Mouse (Mus musculus) mouse embryonic stem cell (cell line): Measurements from ENCODE around the gene E030018B13Rik.

Experiments
- in situ Hi-C, 2 experiments: fragments of 300-500 bp; cut with MboI; formaldehyde crosslinking; loops; 1 replicate in 1 of 2; 3 replicates in 1 of 2; pipeline ENCODE4 v1.14.3; 2019 to 2020; ENCODE audit warnings: low sequenced_read_pairs in 2 of 2, low pct_unique_long_range_greater_than_20kb in 1 of 2, mixed read lengths in 1 of 2; ENCODE audit not compliant: unreplicated experiment in 1 of 2

E030018B13Rik gene

GRCm38 (mm10) chr7:63895223-63895622, 21.4 kb upstream of the E030018B13Rik start:
- in situ Hi-C loops = no loop called here

GRCm38 (mm10) chr7:63896276-63896967, 20.2 kb upstream of the E030018B13Rik start:
- in situ Hi-C loops = no loop called here

- in situ Hi-C loops = no loop called here
These were observed 19.6 kb upstream of the E030018B13Rik start for GRCm38 (mm10) chr7:63896968-63897468.

DNA sequence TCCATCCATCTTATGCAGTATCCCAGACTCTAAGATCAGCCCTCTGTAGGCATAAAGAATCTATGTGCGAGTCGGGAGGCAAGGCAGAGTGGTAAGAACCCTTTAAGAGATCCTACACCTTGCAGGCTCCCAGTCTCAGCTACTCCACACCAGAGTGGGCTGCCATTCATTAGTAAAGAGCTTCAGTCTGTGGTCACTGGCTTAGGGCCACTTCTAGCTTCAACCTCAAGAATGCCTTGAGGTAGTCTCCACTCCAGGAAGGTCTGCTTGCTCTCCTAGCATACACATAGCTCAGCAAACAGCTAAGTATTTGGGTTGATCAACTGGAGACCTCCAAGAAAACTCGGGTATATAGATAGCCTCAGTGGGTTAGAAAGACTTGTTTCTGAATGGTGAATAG, 19.0 kb upstream of the E030018B13Rik start:
- in situ Hi-C loops = no loop called here

GRCm38 (mm10) chr7:63898201-63898600, 18.5 kb upstream of the E030018B13Rik start:
- in situ Hi-C loops = no loop called here

GRCm38 (mm10) chr7:63899925-63900324, 16.7 kb upstream of the E030018B13Rik start:
- in situ Hi-C loops = no loop called here

DNA sequence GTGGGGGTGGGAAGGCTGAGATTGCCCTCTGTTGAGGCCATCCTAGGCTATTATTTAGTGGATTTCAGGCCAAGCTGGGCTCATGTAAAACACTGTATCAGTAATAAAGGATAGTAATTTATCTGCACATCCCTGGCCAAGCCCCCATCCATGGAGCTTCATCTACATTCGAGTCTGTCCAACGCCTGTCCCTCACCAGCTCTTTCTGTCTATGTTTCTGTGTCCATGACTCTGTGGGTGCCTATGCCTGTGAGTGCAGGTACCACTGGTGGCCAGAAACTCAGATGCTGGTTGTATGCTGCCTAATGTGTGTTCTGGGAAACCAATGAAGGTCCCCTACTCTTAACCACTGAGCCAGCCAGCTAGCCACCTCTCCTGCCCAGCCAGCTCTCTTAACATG, 16.2 kb upstream of the E030018B13Rik start:
- in situ Hi-C loops = no loop called here

DNA sequence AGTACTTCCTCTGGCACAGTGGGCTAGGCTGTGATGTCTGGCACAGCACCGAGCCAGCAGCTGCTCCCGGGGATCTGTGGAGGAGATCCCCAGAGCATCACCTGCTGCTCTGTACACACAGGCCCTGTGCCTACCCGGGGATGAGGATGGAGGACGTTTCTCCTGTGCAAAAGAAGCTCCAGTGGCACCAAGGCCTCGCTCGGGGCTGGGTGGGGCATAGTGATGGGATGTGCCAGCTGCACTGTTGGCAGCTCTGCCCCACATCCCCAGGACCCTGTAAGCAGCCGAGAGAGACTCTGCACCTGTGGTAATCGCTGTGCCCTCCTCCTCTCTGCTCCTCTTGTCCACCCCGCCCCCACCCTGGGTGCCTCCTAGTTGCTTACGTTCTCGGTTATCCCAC, 15.3 kb upstream of the E030018B13Rik start:
- in situ Hi-C loops = no loop called here

- in situ Hi-C loops = no loop called here
These were observed 14.7 kb upstream of the E030018B13Rik start for GRCm38 (mm10) chr7:63901942-63902341.

DNA sequence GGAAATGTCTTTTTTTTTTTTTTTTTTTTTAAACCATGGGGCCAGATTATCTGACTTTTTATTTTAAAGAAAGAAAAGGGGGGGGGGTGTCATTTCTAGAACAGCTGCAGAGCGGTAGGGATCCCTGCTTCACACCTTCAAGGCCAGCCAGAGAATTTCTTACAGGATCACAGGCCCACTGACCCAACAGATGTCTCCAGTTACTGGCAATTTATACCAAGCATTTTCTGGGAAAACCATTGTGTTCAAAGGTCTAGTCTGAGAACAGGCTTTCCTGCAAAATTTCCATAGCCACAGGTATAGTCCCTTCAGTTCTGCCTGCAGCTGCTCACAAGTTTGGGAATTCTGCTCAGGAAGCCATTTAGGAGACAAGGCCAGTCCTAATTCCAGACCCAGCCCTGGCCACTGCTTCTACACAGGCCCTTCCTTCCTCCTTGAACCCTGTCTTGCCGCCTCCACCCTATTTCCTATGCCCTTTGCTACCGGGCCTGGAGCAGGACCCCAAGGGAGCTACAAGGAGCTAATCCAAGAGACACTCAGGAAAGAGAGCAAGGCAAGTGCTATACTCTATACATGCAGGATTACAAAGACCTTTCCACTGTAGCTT, 13.9 kb upstream of the E030018B13Rik start:
- in situ Hi-C loops = no loop called here

DNA sequence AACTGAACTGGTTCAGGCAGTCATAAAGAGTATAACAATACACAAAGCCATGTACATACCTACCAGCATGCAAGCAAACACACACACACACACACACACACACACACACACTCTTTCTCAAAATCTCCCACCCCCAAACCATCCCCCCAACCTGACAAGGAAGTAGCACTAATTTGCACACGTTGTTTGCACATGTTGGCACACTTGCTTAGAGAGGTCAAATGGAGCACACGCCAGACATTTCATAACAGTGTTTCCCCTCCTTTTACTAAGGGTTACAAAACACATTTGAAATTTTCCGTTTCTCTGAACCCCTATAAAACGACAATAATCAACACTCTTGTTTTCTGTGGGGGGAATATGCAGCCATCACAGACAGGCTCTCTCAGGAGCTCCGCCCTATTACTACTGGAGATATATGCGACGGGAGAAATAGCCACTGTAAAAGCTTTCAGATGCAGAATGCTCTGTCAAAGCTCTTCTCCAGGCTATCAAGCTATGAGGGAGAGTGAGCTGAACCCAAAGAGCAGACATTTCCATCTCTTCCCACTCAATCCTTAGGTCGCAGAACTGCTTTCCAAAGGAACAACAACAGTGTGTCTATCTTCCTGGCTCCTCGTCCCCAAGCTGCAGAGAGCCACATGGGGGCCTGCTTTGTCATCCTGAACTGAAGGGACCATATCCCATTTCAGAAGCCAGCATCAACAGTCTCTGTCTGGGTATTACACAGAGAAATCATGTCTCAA, 12.8 kb upstream of the E030018B13Rik start:
- in situ Hi-C loops = no loop called here

DNA sequence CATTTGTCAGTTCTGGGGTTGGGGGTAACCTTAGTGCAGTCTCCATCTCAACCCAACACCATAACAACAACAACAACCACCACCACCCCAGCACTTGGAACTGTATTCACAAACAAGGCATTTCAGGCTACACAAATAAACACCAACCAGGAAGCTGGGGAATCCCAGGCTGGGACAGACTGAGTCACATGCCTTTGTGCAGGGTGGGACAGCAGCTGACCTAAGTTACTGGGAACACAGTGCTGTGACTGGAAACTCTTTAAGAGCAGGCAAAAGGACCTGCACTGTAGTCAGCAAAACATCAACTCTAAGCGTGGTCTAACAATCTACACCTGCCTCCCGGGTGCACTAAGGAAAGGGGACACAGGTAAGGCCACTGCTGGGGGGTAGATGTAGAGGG, 11.5 kb upstream of the E030018B13Rik start:
- in situ Hi-C loops = no loop called here

DNA sequence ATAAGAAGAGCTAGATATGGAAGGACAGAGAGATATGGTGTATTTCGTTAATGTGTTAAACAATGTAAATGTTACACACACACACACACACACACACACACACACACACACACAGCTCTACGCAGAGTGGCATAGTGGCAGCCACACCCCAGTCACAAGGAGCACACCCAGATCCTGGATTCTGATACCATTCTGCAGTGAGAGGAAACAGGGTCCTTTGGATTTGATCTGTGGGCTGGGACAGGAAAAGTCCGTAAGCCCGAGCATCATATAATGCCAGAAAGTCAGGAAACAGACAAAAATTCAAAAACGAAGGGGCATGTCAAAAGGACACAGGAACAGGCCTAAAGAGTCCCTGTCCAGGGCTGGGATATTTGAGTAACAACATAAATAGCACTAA, 11.0 kb upstream of the E030018B13Rik start:
- in situ Hi-C loops = no loop called here

- in situ Hi-C loops = no loop called here
These were observed 8.7 kb upstream of the E030018B13Rik start for GRCm38 (mm10) chr7:63907778-63908495.

DNA sequence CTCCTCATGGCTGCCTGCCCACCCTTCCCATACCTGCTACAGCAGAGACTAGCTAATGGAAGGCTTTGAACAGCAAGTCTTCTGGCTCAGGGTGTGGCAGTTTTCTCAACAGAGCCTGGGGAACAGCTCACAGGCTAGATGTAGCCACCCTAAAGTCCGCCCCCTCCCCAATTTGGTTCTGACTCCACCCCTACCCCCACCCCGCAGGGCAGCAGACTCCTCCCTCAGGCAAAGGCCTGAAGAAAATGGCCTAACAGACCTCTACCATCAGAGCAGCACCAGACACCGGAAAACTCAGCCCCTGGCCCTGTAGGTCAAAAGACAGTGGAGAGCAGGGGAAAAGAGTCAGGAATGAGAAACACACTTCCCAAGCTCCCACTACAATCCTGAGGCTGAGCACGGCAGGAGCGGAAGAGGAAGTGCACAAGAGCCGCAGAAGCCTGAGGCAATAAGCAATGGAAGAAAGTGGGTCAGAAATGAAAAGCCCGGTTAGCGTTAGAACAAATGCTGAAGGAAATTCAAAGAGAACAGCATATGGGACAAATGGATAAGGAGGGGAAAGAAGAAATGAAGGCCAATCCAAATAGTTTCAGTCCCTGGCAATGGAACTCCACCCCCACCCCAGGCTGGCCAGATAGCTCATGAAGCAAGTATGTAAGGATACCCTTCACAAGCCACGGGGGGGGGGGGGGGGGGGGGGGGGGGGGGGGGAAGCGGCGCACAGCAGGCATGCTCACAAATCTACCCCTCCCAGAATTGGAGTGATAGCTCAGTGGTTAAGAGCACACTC, 8.0 kb upstream of the E030018B13Rik start:
- in situ Hi-C loops = no loop called here

GRCm38 (mm10) chr7:63910225-63910624, 6.4 kb upstream of the E030018B13Rik start:
- in situ Hi-C loops = no loop called here

DNA sequence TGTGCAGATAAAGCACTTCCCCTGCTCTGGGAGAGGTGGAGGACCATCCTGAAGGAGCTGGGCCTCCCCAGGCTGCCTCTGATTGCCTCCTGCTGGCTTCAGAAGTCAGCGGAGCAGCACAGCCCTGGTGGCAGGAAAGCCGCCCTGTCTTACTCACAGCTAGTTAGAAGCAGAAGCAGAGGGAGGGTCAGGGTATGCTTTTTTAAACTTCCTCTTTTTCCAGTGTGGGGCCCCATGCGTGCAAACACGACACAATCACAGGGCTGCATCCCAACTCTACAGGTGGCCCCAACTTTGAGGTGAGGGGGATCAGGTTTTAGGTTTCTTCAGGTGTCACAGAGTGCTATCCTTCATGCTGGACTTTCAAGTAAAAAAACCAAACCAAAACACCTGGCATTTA, 5.7 kb upstream of the E030018B13Rik start:
- in situ Hi-C loops = no loop called here
